Mouse (Mus musculus): ENCODE data around the gene Phlda3. TPM values are rescaled to one million over a fixed set of nuclear protein-coding genes. Genes with fewer than 3 reads are reported as not detected.

The Phlda3 gene
- polyA plus RNA-seq (2012; rRNA removed) = 42.1 and 43.9 TPM in 2 replicates

GRCm38 (mm10) chr1:135765645-135766591 is at the start of gene Phlda3:
Phlda3 (plus strand) TSS chr1:135766119.

GRCm38 (mm10) chr1:135719983-135720382 is 45.9 kb upstream of the Phlda3 start, which contains the start of gene Csrp1:
Csrp1 (plus strand) TSS chr1:135720061.

GRCm38 (mm10) chr1:135778780-135779535 is 13.0 kb downstream of the Phlda3 start, which contains the start of gene Tnni1:
Tnni1 (plus strand) TSS chr1:135779434.

GRCm38 (mm10) chr1:135818481-135819086 is 52.7 kb downstream of the Phlda3 start, which contains the start of gene Lad1:
Lad1 (plus strand) TSS chr1:135818598.

Other genes starting within 250 kb of the Phlda3 start
- gene Nav1, start 158.8 kb upstream of the Phlda3 start, polyA plus RNA-seq (2012; rRNA removed) = 11.0 and 12.4 TPM in 2 replicates
- gene Csrp1, start 46.1 kb upstream of the Phlda3 start, polyA plus RNA-seq (2012; rRNA removed) = 604 and 753 TPM in 2 replicates
- 53.9 and 73.6 TPM in 2 replicates for gene Tnni1, start 13.3 kb downstream of the Phlda3 start, polyA plus RNA-seq (2012; rRNA removed)
- 344 and 348 TPM in 2 replicates for gene Lad1, start 52.5 kb downstream of the Phlda3 start, polyA plus RNA-seq (2012; rRNA removed)
- 2.1 and 2.2 TPM in 2 replicates for gene Tnnt2, start 70.2 kb downstream of the Phlda3 start, polyA plus RNA-seq (2012; rRNA removed)
- gene Pkp1, start 153.1 kb downstream of the Phlda3 start, polyA plus RNA-seq (2012; rRNA removed) = 16.3 and 20.7 TPM in 2 replicates
- gene Igfn1, start 240.2 kb downstream of the Phlda3 start, polyA plus RNA-seq (2012; rRNA removed) = 0.38 and 0.43 TPM in 2 replicates
- 44.3 and 45.8 TPM in 2 replicates for gene Tmem9, start 242.0 kb downstream of the Phlda3 start, polyA plus RNA-seq (2012; rRNA removed)